Mouse (Mus musculus): ENCODE data around the gene Socs2. TPM values are rescaled to one million over a fixed set of nuclear protein-coding genes. Genes with fewer than 3 reads are reported as not detected.
"Not testable (repeated sequence)": the region's sequence is repeated elsewhere in the genome, so short reads cannot be mapped to it uniquely, and the experiment has no call there.

Gene Socs2
- polyA plus RNA-seq, 1 experiment, result 2.5 TPM

DNA sequence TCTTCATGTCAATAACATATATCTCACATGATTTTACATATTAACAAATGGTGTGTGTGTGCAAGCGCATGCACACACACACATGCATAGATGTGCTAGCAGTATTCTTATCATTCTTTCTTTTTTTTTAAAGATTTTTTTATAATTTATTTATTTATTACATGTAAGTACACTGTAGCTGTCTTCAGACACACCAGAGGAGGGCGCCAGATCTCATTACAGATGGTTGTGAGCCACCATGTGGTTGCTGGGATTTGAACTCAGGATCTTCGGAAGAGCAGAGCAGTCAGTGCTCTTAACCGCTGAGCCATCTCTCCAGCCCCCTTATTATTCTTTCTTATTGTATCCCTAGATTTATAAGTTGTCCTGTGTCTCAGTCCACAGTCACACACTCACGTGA lies 27.2 kb downstream of the Socs2 start:
- not testable (repeated sequence) for H3K27ac ChIP-seq (replicated peaks; ENCODE audit: low read depth, low read length); H3K4me3 ChIP-seq (ENCODE audit: insufficient read depth, low read depth, low read length); H3K4me1 ChIP-seq (ENCODE audit: control insufficient read depth, insufficient read depth, insufficient read length, low read length)

DNA sequence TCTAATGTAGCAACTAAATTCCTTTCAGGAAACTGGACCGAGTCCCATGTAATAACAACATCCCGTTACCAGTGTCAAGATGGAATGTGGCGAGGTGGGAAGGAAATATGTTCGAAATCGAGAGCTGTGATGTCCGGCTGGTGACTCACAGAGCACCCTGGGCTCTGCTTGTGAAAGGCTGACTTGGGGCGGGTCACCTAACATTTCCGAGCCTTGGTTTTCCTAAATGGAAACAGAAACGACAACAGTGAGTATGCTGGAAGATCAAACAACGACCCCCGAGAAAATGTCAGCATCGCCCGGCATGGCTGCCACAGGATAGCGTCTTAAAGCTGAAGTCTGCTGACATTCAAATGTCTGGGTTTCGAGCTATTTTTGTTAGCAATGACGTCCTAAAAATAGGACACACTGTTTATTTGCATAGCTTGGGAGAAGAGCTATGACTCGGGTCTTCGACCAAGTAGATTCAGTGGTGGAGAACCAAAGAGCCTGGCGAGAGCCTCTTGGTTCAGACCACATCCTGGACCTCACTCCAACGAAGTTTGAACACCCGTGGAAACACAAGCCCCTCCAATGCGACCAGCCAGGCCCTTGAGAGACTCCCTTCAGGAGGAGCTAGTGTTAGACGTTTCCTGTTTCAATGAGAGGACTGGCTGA lies 28.0 kb downstream of the Socs2 start:
- Histone ChIP-seq H3K27ac (replicated peaks; ENCODE audit: low read depth, low read length) (peak overlapping the region; percentile 87), H3K4me3 (ENCODE audit: insufficient read depth, low read depth, low read length) (peak overlapping the region; percentile 43), H3K4me1 (ENCODE audit: control insufficient read depth, insufficient read depth, insufficient read length, low read length) (peaks cover 5% of the 10 kb centered on the region)

DNA sequence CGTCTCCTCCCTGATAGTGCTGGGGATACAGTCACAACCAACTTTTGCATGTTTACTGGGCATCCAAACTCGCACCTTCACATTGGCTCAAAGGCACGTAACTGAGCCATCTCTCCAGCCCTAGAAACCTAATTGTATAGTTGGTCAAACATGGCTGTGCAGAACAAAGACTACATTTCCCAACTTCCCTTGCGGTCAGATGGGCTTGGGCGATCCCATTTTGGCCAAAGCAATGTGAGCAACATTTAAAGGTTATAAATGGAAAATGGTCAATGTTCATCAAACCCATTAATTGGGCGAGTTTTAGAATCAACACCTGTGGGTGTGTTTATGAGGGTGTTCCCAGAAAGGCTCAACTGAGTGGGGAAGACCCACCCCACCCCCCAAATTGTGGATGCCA lies 30.5 kb downstream of the Socs2 start:
- peaks cover 5% of the 10 kb centered on the region; the same call in 1 of the 2 replicates for H3K4me1 ChIP-seq (ENCODE audit: control insufficient read depth, insufficient read depth, insufficient read length, low read length)
- no peak overlapping the region for H3K27ac ChIP-seq (replicated peaks; ENCODE audit: low read depth, low read length)
- no peak overlapping the region for H3K4me3 ChIP-seq (ENCODE audit: insufficient read depth, low read depth, low read length)

DNA sequence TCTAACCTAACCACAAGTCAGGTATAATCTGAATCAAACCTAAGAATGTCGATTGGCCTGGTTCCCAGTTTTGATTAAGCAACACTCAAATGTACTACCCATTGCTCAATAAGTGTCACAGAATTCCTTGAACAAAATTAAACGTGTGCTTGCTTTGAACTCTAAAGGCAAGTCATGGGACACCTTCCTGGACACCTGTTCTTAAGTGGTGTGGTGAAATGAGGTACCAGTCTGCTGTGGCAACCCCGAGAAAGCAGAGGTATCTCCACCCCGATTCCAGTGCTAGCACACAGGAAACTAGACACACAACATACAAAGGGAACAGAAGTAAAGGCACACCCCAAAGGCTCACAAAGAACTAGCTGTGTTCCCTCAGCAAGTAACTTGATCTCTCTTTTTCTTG lies 31.2 kb downstream of the Socs2 start:
- Histone ChIP-seq H3K4me1 (ENCODE audit: control insufficient read depth, insufficient read depth, insufficient read length, low read length) (peaks cover 5% of the 10 kb centered on the region; the same call in 1 of the 2 replicates), H3K4me3 (ENCODE audit: insufficient read depth, low read depth, low read length) (no peak overlapping the region), H3K27ac (replicated peaks; ENCODE audit: low read depth, low read length) (no peak overlapping the region)

DNA sequence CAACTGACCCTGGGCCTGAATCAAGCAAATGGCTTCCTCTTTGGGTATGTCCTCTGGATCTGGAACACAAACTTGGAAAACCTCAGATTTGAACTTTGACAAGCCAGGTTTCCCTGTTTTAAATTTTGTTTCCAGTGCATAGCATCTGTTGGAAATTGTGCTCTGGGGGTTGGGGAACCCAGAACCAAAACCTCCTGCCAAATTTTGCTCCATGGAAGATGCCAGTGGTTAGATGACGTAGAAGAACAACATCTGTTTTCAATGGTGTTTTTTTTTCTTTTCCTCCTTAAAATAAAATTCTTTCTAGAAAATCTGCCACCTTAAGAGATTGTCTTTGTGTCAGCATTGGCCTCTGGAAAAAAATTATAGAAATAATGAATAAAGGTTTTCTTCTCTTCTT lies 31.9 kb downstream of the Socs2 start:
- Histone ChIP-seq H3K27ac (replicated peaks; ENCODE audit: low read depth, low read length) (no peak overlapping the region), H3K4me1 (ENCODE audit: control insufficient read depth, insufficient read depth, insufficient read length, low read length) (peaks cover 5% of the 10 kb centered on the region; the same call in 1 of the 2 replicates), H3K4me3 (ENCODE audit: insufficient read depth, low read depth, low read length) (no peak overlapping the region)

DNA sequence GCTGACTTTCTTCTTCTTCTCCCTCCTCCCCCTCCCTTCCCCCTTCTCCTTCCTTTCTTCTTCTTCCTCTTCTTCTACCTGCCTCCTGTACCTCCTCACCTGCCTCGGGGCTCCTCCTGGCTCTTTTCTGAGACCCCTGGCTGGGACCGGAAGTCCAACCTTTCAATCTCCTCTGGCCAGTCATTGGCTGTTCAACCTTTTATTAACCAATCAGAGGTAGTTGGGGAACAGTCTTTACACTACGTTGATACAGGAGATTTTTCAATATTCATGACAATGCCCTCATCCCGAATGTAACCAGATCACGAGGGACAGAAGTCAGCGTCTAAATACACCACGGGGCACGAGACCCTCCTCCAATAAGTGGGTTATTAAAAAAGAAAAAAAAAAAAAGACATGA lies 32.5 kb downstream of the Socs2 start:
- Histone ChIP-seq H3K27ac (replicated peaks; ENCODE audit: low read depth, low read length) (no peak overlapping the region), H3K4me1 (ENCODE audit: control insufficient read depth, insufficient read depth, insufficient read length, low read length) (peaks cover 3% of the 10 kb centered on the region; the same call in 1 of the 2 replicates), H3K4me3 (ENCODE audit: insufficient read depth, low read depth, low read length) (no peak overlapping the region)

DNA sequence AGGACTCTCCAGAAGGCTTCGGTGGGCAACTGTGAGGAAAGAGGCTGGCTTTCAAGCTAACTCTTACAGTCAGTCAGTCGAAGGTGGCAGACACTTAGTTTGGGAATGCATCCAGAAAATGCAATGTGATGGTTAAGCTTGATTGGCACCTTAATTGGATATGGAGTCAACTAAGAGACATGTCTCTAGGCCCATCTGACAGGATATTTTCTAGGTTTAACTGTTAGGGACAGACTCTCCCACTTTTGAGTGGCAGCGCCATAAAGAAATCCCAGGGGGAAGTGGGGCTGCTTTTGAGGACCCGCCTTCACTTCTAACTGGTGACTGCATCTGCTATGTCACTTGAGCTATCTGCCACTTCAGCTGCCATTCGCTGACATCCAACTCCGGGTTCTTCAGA lies 43.6 kb downstream of the Socs2 start:
- no peak overlapping the region for H3K27ac ChIP-seq (replicated peaks; ENCODE audit: low read depth, low read length)
- no peak overlapping the region for H3K4me3 ChIP-seq (ENCODE audit: insufficient read depth, low read depth, low read length)
- no peaks in the 10 kb centered on the region for H3K4me1 ChIP-seq (ENCODE audit: control insufficient read depth, insufficient read depth, insufficient read length, low read length)

DNA sequence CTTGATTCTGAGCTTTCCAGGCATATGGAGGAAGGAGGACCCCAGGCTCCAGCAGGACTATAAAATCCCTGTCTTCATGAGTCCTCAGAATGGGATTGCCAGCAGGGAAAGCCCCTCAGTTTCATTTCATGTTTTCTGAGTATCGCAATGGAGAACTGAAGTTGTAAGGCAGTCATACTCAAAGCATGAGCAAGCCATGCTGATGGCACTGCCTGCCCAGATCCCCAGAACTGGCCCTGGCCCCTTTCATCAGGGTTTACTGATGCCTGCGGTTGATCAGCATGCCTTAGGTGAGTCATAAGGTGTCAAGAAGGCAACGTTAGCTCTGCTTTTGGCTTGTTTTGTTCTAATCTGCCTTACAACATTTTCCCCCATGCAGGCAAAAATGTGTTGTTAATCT lies 45.0 kb downstream of the Socs2 start:
- Histone ChIP-seq H3K4me3 (ENCODE audit: insufficient read depth, low read depth, low read length) (no peak overlapping the region), H3K27ac (replicated peaks; ENCODE audit: low read depth, low read length) (no peak overlapping the region), H3K4me1 (ENCODE audit: control insufficient read depth, insufficient read depth, insufficient read length, low read length) (no peaks in the 10 kb centered on the region)

DNA sequence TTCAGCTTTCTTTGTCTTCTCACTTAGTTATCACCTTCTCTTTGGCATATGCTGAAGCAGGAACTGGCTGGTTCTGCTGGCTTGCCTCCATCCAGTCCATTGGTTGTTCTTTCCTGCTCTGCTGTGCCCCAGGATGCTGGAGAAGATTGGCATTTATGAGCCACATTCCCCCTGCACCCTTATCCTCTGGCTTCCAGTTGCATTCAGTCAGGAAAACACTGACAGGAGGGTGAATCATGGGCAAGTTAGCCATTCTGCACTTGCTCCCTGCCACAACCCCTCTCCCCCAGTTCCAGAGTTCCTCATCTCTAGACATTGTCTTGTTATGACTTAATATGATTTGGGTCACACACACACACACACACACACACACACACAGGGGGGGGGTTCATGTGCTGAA lies 47.8 kb downstream of the Socs2 start:
- Histone ChIP-seq H3K4me3 (ENCODE audit: insufficient read depth, low read depth, low read length) (no peak overlapping the region), H3K27ac (replicated peaks; ENCODE audit: low read depth, low read length) (no peak overlapping the region)

DNA sequence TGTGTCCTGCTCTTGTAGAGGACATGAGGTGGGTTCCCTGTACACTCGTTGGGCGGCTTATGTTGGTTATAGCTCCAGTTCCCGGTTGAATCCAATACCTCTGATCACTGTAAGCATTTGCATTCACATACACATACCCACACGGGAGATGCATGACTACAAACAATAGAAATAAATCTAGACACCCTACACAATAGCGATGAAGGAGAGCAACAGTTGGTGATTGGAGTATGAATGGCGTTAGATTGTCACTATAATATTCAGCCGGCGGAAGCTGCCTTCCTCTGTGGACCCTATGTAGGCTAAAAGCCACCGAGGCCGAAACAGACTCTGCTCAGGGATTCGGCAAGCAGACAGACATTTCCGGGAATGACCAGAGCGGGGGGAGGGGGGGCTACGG lies 48.8 kb downstream of the Socs2 start:
- Histone ChIP-seq H3K4me3 (ENCODE audit: insufficient read depth, low read depth, low read length) (no peak overlapping the region), H3K27ac (replicated peaks; ENCODE audit: low read depth, low read length) (no peak overlapping the region), H3K4me1 (ENCODE audit: control insufficient read depth, insufficient read depth, insufficient read length, low read length) (no peaks in the 10 kb centered on the region)

More for the DNA sequence above, 47.8 kb downstream of the Socs2 start:
- no peaks in the 10 kb centered on the region for H3K4me1 ChIP-seq (ENCODE audit: control insufficient read depth, insufficient read depth, insufficient read length, low read length)

DNA sequence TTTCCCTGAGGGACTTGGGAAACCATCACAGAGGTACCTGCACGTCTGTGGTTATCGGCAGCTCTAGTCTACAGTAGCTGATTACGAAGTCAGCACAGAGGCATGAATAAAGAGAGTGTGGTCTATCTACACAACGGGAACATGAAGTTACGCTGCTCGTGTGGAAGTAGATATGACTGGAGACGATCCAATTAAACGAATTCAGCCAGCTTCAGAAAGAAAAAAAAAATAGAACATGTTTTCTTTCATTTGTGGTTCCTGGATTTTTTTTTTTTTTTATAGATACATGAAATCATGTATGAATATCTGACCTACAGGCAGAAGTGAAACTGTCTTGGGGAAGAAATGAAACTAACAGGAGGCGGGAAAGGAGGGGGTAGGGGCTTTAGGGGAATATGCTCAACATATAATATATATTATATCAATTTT lies 49.3 kb downstream of the Socs2 start:
- no peak overlapping the region for H3K27ac ChIP-seq (replicated peaks; ENCODE audit: low read depth, low read length)
- no peak overlapping the region for H3K4me3 ChIP-seq (ENCODE audit: insufficient read depth, low read depth, low read length)
- no peaks in the 10 kb centered on the region for H3K4me1 ChIP-seq (ENCODE audit: control insufficient read depth, insufficient read depth, insufficient read length, low read length)

DNA sequence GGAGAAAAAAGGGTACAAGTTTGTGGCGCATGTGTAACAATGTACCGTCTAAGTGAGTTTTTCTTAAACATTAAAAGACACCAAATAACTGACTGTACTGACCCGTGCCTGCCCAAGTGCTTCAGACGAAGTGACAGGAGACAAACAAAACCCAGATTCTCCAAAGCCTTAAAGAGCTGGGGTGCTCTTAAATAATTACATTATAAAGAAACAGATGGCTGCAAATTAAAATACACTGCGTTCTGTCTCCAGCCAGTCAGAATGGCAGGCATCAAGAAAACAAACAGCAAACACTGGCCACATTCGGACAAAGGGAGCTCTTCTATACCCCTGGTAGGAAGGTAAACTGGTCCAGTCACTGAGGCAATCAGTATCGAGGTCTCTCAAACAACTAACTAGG lies 49.7 kb downstream of the Socs2 start:
- Histone ChIP-seq H3K27ac (replicated peaks; ENCODE audit: low read depth, low read length) (no peak overlapping the region), H3K4me3 (ENCODE audit: insufficient read depth, low read depth, low read length) (no peak overlapping the region), H3K4me1 (ENCODE audit: control insufficient read depth, insufficient read depth, insufficient read length, low read length) (no peaks in the 10 kb centered on the region)

DNA sequence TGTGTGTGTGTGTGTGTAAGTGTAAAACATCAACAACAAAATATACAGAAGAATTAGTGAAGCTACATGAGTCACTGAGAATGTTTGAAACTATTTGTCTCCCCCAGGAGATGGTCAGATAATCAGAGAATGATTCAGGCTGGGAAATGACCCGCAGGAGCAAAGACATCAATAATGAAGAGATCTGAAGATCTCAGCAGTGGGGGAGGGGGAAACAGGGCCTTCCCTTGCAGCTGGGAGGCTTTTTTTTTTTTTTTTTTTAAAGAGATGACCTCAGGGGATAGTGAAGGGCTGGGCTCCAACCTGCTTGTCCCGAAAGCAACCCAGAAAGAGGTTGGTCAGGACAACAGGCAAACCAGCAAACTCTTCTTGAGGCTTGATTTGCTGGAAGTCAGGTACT lies 54.7 kb downstream of the Socs2 start:
- Histone ChIP-seq H3K27ac (replicated peaks; ENCODE audit: low read depth, low read length) (no peak overlapping the region), H3K4me3 (ENCODE audit: insufficient read depth, low read depth, low read length) (no peak overlapping the region), H3K4me1 (ENCODE audit: control insufficient read depth, insufficient read depth, insufficient read length, low read length) (no peaks in the 10 kb centered on the region)

DNA sequence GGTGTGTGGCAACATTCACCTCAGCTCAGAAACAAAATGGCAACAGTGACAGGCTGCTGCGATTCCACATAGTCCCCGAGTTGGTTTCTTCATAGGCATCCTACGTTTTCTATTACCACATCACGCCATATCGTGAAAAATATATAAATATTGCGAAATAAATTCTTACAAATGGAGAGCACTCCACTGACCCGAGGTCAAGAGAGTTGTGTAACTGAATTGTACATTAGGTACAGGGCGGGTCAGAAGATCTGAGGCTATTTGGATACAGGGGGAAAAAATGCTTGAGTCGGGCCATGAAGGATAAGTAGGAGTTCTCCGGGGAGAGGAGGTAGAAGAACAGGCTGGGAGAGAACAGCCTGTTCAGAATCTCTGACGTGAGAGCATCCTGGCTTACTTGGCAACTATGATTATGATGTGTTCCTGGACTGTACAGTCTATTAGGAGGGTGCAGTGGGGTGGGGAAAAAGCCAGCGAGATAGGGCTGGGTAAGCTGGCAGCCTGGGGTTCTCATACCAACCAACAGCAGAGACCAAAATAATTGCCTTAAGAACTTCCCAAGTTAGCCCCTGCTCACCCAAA lies 55.6 kb downstream of the Socs2 start:
- Histone ChIP-seq H3K27ac (replicated peaks; ENCODE audit: low read depth, low read length) (no peak overlapping the region), H3K4me1 (ENCODE audit: control insufficient read depth, insufficient read depth, insufficient read length, low read length) (no peaks in the 10 kb centered on the region), H3K4me3 (ENCODE audit: insufficient read depth, low read depth, low read length) (no peak overlapping the region)

DNA sequence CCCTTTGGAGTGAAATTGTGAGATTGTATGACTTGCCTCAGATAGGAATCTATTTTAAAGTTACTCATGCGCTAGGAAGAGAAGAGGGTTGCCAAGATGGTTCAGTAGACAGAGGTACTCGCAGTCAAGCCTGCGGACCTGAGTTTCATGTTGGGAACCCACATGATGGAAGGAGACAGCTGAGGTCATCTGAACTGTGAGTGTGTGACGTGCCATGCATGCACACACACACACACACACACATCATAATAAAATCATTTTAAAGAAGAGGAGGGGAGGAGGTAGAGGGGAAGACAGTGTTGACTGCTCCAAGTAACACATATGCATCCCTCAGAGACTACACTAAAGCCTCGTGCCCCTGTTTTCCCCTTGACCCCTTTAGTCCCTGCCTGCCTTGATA lies 56.9 kb downstream of the Socs2 start:
- Histone ChIP-seq H3K4me3 (ENCODE audit: insufficient read depth, low read depth, low read length) (no peak overlapping the region), H3K27ac (replicated peaks; ENCODE audit: low read depth, low read length) (no peak overlapping the region), H3K4me1 (ENCODE audit: control insufficient read depth, insufficient read depth, insufficient read length, low read length) (no peaks in the 10 kb centered on the region)

DNA sequence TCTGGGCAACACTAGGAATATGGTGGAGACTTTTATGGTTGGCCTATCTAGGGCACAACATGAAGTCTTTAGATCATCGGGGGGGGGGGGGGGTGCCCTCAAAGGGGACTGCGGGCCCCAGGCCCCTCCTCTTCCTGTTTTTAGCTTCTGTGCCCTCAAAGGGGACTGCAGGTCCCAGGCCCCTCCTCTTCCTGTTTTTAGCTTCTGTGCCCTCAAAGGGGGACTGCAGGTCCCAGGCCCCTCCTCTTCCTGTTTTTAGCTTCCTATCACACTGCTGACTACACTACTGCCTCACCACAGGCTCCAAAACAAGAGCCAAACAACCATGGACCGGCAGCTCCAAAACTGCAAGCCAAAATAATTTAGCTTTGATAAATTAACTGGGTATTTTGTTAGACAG lies 59.3 kb downstream of the Socs2 start:
- Histone ChIP-seq H3K4me3 (ENCODE audit: insufficient read depth, low read depth, low read length) (no peak overlapping the region), H3K4me1 (ENCODE audit: control insufficient read depth, insufficient read depth, insufficient read length, low read length) (no peaks in the 10 kb centered on the region), H3K27ac (replicated peaks; ENCODE audit: low read depth, low read length) (no peak overlapping the region)

All from brown adipose tissue, adult 24 weeks (tissue).